8 mouse cellular contexts compared by ENCODE assay signal in the genomic region with DNA sequence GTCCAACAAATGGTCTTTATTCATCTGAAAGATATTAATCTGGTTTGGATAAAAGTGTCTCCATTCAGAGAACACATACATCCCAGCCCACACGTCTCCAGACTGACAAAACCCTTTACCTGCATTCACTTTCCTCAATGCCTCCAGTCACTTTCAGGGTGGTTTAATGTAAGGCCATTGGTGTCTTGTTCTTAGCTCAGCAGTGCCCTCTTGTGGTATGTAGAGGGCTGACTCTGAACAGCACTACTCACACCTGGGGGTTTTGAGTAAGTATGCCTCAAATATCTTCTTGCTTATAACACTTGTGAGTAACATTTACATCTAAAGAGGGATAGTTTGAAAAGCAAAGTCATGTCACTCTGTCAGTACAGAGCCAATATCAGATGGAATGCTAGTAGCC.
A peak's percentile ranks its signal among the peaks of the same experiment; 100 is the strongest.
DNase-seq lines count a peak whose midpoint lies in the region; ATAC-seq and TF ChIP-seq lines count a peak whose summit lies in the region.
"Had no signal": no experiment of that assay in that cellular context is flagged by ENCODE, and none has a peak within 500 bp of the region (broad histone marks: within the 10 kb centered on the region; RNA-seq: fewer than 3 reads in every experiment).

No protein-coding gene starts in this region.

- H3K4me2 ChIP-seq in liver, embryonic 11.5 days = no peak overlapping the region
- H3K4me2 ChIP-seq in embryonic facial prominence, embryonic 14.5 days (ENCODE audit: low read depth, low read length) = no peak overlapping the region
- H3K4me2 ChIP-seq in intestine, postnatal 0 days (replicated peaks; ENCODE audit: low read depth) = no peak overlapping the region
- H3K4me2 ChIP-seq in liver, postnatal 0 days (ENCODE audit: low read depth, low read length) = no peak overlapping the region

- no peaks in the 10 kb centered on the region for H3K27me3 ChIP-seq in liver, adult 2 months (ENCODE audit: control insufficient read depth, insufficient read depth, low read length)
- no peaks in the 10 kb centered on the region for H3K27me3 ChIP-seq in liver, embryonic 11.5 days (replicated peaks; ENCODE audit: control insufficient read depth, insufficient read depth, low read length)
- H3K27me3 ChIP-seq in embryonic facial prominence, embryonic 14.5 days (replicated peaks; ENCODE audit: control insufficient read depth, insufficient read depth, low read length) = peaks cover 10% of the 10 kb centered on the region; the same call in 1 of the 2 replicates
- no peaks in the 10 kb centered on the region for H3K27me3 ChIP-seq in intestine, postnatal 0 days (replicated peaks; ENCODE audit: control insufficient read depth, insufficient read depth, low read length)
- H3K27me3 ChIP-seq in liver, postnatal 0 days (ENCODE audit: insufficient read depth, low read length) = no peaks in the 10 kb centered on the region

- peak; percentile 12; the same call in 1 of the 2 replicates for TF ChIP-seq CTCF in liver, adult 2 months (IDR thresholded peaks at IDR 0.05; ENCODE audit: low read depth, low read length)
- TF ChIP-seq CTCF in intestine, postnatal 0 days (IDR thresholded peaks at IDR 0.05; ENCODE audit: low read depth) = peak; percentile 82
- peak; percentile 76 for TF ChIP-seq CTCF in liver, postnatal 0 days (IDR thresholded peaks at IDR 0.05; ENCODE audit: low read depth)

- H3K4me3 ChIP-seq in liver, adult 2 months (ENCODE audit: insufficient read depth, low read depth, low read length) = no peak overlapping the region
- H3K4me3 ChIP-seq in liver, embryonic 11.5 days (ENCODE audit: low read depth, low read length) = no peak overlapping the region
- no peak overlapping the region for H3K4me3 ChIP-seq in embryonic facial prominence, embryonic 14.5 days (ENCODE audit: low read depth, low read length)
- no peak overlapping the region for H3K4me3 ChIP-seq in intestine, postnatal 0 days (ENCODE audit: low read depth, low read length)
- H3K4me3 ChIP-seq in liver, postnatal 0 days (ENCODE audit: low read depth, low read length) = no peak overlapping the region
- H3K4me3 ChIP-seq: myocyte had no signal

- H3K9ac ChIP-seq in liver, adult 2 months (ENCODE audit: low read depth, low read length) = no peak overlapping the region
- H3K9ac ChIP-seq in liver, embryonic 11.5 days (ENCODE audit: low read depth, low read length) = no peak overlapping the region
- H3K9ac ChIP-seq in embryonic facial prominence, embryonic 14.5 days (ENCODE audit: low read depth, low read length) = no peak overlapping the region
- H3K9ac ChIP-seq in intestine, postnatal 0 days (ENCODE audit: low read depth, low read length) = no peak overlapping the region
- H3K9ac ChIP-seq in liver, postnatal 0 days (replicated peaks) = no peak overlapping the region

- WGBS in liver, adult 2 months = 12% methylated on average over 1 of the region's 1 CpGs
- WGBS in liver, embryonic 11.5 days = 9% methylated on average over 1 of the region's 1 CpGs
- WGBS in embryonic facial prominence, embryonic 14.5 days = 10% methylated on average over 1 of the region's 1 CpGs
- WGBS in intestine, postnatal 0 days = 9% methylated on average over 1 of the region's 1 CpGs
- WGBS in liver, postnatal 0 days (ENCODE audit: insufficient replicate concordance) = 13% methylated on average over 1 of the region's 1 CpGs

- no peak for TF ChIP-seq POLR2A in liver, adult 2 months (IDR thresholded peaks at IDR 0.05; ENCODE audit: extremely low read depth, insufficient read depth, low read length)

- no peak overlapping the region for H3K27ac ChIP-seq in liver, adult 2 months (replicated peaks; ENCODE audit: insufficient read depth, low read depth, low read length)
- no peak overlapping the region for H3K27ac ChIP-seq in liver, embryonic 11.5 days (ENCODE audit: low read depth, low read length)
- no peak overlapping the region for H3K27ac ChIP-seq in embryonic facial prominence, embryonic 14.5 days (replicated peaks; ENCODE audit: low read depth, low read length)
- no peak overlapping the region for H3K27ac ChIP-seq in intestine, postnatal 0 days (ENCODE audit: low read depth, low read length)
- no peak overlapping the region for H3K27ac ChIP-seq in liver, postnatal 0 days (ENCODE audit: low read depth)

- H3K79me2 ChIP-seq in liver, adult 2 months (ENCODE audit: control insufficient read depth, insufficient read depth, low read length) = no peaks in the 10 kb centered on the region

- TF ChIP-seq EP300 in liver, postnatal 0 days (IDR thresholded peaks at IDR 0.05; ENCODE audit: low read depth) = no peak

- no peak; the same call in 1 of the 2 replicates for ATAC-seq in liver, embryonic 11.5 days (replicated peaks; ENCODE audit: low FRiP score)
- ATAC-seq in embryonic facial prominence, embryonic 14.5 days (ENCODE audit: low read depth) = peak; percentile 57; the same call in 1 of the 2 replicates
- ATAC-seq in intestine, postnatal 0 days = no peak
- no peak for ATAC-seq in liver, postnatal 0 days

- peaks cover 4% of the 10 kb centered on the region for H3K4me1 ChIP-seq in liver, adult 2 months (ENCODE audit: control insufficient read depth, insufficient read depth, low read length)
- H3K4me1 ChIP-seq in liver, embryonic 11.5 days (replicated peaks; ENCODE audit: control insufficient read depth, insufficient read depth, low read length) = no peaks in the 10 kb centered on the region
- H3K4me1 ChIP-seq in embryonic facial prominence, embryonic 14.5 days (ENCODE audit: control insufficient read depth, insufficient read depth, low read length) = no peaks in the 10 kb centered on the region
- H3K4me1 ChIP-seq in intestine, postnatal 0 days (replicated peaks; ENCODE audit: control insufficient read depth, insufficient read depth, low read length) = no peaks in the 10 kb centered on the region
- peaks cover 5% of the 10 kb centered on the region; the same call in 1 of the 2 replicates for H3K4me1 ChIP-seq in liver, postnatal 0 days (ENCODE audit: insufficient read depth)

- no peaks in the 10 kb centered on the region for H3K9me3 ChIP-seq in liver, embryonic 11.5 days (ENCODE audit: control insufficient read depth, low read length)
- no peaks in the 10 kb centered on the region for H3K9me3 ChIP-seq in embryonic facial prominence, embryonic 14.5 days (ENCODE audit: control insufficient read depth, low read length)
- no peaks in the 10 kb centered on the region for H3K9me3 ChIP-seq in intestine, postnatal 0 days (ENCODE audit: control insufficient read depth)
- no peaks in the 10 kb centered on the region for H3K9me3 ChIP-seq in liver, postnatal 0 days (ENCODE audit: low read length)

- peak; percentile 55 for DNase-seq in liver, adult 2 months (ENCODE audit: extremely low read depth, low read depth, low spot score)
- DNase-seq in liver, embryonic 11.5 days (ENCODE audit: low spot score) = no peak
- DNase-seq in adrenal gland, postnatal 10 days = peak; percentile 49
- DNase-seq in embryonic facial prominence, embryonic 14.5 days (ENCODE audit: low spot score) = peak; percentile 66
- DNase-seq in liver, postnatal 0 days = peak; percentile 37
- DNase-seq in right cerebral cortex, postnatal 36 days (ENCODE audit: low spot score in 2 of 2) = peak; percentile 26 to 27

- no peaks in the 10 kb centered on the region for H3K36me3 ChIP-seq in liver, adult 2 months (ENCODE audit: control insufficient read depth, insufficient read depth, low read length)
- H3K36me3 ChIP-seq in liver, embryonic 11.5 days (ENCODE audit: control insufficient read depth, insufficient read depth, low read length) = no peaks in the 10 kb centered on the region
- H3K36me3 ChIP-seq in embryonic facial prominence, embryonic 14.5 days (ENCODE audit: control insufficient read depth, insufficient read depth, low read length) = no peaks in the 10 kb centered on the region
- H3K36me3 ChIP-seq in intestine, postnatal 0 days (ENCODE audit: control insufficient read depth, insufficient read depth) = no peaks in the 10 kb centered on the region
- no peaks in the 10 kb centered on the region for H3K36me3 ChIP-seq in liver, postnatal 0 days (replicated peaks; ENCODE audit: insufficient read depth, low read length)

Comparison
In these comparisons a context has a peak if more than half of its experiments do, and no peak if none do; other contexts are left out.
1. CTCF ChIP-seq: peak in every context shown above with its lines; median percentile 82 in intestine, postnatal 0 days; 76 in liver, postnatal 0 days; 12 in liver, adult 2 months.